Mouse (Mus musculus): ENCODE measurements at regions not wholly inside any gene's neighbourhood (a gene's known extent, or its start where the extent isn't known, plus 50 kb on each side); places are given as distances from the start of the nearest gene placed in this dataset.
"Not testable (repeated sequence)": the region's sequence is repeated elsewhere in the genome, so short reads cannot be mapped to it uniquely, and the experiment has no call there.

DNA sequence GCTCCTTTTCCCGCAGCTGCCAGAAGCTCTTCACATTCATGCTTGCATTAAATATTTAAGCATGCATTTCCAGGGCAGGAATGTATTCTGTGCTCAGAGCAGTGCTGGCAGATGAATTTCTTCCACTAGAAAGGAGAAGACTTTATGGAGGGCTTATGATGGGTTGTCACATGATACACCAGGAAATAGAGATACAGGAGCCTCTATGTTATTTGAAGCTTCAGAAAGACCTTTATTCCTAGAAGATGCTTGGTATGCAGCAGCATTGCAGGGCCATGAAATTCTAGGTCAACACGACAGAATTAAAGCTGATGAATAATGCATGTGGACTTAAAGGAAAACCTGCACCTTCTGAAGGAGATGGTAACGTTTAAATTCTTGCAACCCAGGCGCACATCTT lies 212.1 kb downstream of the Adgrg6 start:
- 66% methylated on average over 4 of the region's 4 CpGs for WGBS
- DNase-seq (ENCODE audit: low read depth, low spot score), result no peak

DNA sequence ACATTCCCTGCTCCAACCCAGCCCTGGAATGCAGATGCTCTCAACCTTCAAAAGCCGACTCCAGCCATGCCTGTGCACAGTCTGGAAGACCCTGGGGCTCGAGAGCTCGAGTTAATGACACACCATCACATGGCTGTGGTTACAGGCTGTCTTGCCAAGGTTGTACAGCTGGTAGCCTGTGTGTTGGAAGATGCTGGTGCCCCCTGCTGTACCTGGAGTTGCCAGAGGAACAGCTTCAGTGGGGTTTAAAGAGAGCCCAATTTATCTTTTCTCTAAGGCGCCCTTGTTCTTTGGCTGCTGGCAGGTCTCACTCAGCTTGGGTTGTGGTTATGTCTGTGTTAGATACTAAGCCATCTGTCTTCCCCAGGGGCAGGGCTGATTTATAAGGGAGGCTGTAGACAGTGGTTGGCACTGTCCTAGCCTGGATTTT lies 212.8 kb downstream of the Adgrg6 start:
- WGBS, result 23% methylated on average over 4 of the region's 4 CpGs
- DNase-seq (ENCODE audit: low read depth, low spot score), result no peak

DNA sequence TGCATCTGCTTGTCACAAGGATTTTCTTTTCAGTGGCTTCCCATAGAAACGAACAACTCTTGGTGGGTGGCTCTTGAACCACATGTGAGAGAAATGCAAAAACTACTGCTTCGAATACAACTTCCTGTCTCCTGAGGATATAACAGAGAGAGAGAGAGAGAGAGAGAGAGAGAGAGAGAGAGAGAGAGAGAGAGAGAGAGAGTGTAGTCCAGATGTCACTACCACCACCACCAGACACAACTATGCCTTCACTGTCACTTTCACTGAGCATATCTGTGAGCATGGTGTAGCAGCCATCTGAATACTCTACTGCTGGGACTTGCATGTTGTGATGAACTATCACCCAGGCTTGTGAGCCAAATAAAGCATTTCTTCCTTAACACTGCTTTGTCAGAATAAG lies 216.6 kb downstream of the Adgrg6 start:
- 57% methylated on average over 2 of the region's 2 CpGs for WGBS

GRCm38 (mm10) chr10:14326229-14326628 lies 219.2 kb downstream of the Adgrg6 start:
- 71% methylated on average over 6 of the region's 6 CpGs for WGBS
- no peak for DNase-seq (ENCODE audit: low read depth, low spot score)

More for the DNA sequence above, 216.6 kb downstream of the Adgrg6 start:
- no peak for DNase-seq (ENCODE audit: low read depth, low spot score)

- peak; percentile 24 for DNase-seq (ENCODE audit: low read depth, low spot score)
- WGBS, result under 1% methylated on average over 4 of the region's 4 CpGs
Observed at GRCm38 (mm10) chr10:14321503-14321902, 224.0 kb downstream of the Adgrg6 start.

DNA sequence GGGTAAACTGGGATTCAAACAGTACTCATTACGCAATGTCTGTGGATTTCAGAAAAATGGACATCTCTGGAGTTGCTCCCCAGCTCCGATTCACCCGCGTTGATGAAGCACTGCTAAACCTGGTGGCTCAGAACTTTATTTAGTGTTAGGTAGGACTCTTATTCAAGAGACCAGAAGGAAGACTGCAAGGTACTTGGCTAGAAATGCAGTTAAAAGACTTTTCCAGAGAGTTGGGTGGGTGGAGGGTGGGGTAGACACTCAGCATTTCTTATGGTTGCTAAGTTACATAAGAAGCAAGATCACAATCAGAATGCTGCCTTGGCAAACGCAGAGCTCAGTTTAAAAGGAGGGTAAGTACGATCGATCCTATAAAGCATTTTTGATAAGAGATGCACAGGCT lies 230.2 kb downstream of the Adgrg6 start:
- no peak for DNase-seq (ENCODE audit: low read depth, low spot score)
- 85% methylated on average over 7 of the region's 7 CpGs for WGBS

GRCm38 (mm10) chr10:14314607-14315006 lies 230.9 kb downstream of the Adgrg6 start:
- no peak for DNase-seq (ENCODE audit: low read depth, low spot score)
- WGBS, result 22% methylated on average over 4 of the region's 4 CpGs

DNA sequence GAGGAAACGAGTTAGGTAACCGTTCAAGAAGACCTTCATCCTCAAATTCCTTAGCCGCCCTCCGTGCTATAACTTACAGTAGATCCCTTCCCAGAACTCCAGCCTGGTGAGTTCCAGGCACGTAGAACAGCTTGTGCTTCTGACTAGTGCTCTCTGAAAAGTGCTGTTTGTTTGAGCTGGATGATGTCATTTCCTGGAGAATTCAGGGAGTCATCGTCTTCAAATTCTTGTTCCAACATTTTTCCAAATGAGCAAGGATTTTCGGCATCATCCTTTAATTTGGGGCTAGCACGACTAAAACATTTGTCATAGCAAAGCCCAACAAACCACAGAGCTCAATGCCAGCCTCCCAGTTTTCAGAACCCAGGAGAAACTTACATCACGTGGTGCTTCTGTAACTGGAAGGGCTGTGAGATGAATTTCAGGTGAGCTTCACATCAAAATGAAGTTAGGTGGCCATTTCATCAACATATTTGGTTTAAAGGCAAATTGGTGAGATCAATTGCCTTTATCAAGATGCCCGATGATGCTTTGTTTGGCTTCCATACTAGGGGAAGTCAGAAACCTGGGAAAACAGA lies 231.4 kb downstream of the Adgrg6 start:
- 66% methylated on average over 10 of the region's 10 CpGs for WGBS
- DNase-seq (ENCODE audit: low read depth, low spot score), result no peak

- 68% methylated on average over 4 of the region's 4 CpGs for WGBS
- DNase-seq (ENCODE audit: low read depth, low spot score), result no peak
Observed at GRCm38 (mm10) chr10:14312959-14313358, 232.5 kb downstream of the Adgrg6 start.

DNA sequence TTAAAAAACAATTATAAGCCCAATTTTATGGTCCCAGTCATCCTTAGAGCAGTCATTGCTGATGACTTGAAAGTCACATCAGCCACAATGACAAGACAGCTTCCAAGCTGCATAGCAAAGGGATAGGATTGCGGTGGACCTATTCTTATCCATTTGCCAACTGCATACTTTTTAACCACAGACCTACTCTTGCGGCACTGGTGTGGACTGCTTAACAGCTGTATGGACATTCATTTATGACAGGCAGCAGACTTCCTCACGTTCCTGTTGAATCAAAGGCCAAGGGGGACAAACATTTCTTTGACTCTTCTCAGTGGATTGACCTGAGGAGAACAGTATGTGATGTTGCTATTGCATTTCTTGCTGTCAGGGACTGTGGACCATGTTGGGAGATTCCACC lies 233.5 kb downstream of the Adgrg6 start:
- WGBS, result 64% methylated on average over 3 of the region's 3 CpGs
- no peak for DNase-seq (ENCODE audit: low read depth, low spot score)

DNA sequence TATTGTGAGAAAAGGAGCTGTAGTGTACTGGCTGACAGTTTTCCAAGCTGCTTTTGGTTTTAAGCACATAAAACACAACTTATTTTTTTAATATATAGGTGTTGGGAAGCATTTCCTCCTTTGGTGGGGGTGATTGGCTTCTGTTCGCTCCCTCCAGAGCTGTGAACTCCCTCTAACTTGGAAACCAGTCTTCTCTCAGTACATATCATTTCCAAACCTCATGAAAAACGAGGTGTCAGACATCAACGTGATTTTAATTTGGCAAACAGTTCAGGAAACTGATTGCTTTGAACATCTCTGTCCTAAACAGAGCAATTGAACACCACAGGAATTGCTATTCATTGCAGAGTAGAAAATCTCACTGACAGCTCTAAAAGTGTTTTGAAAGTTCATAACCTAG lies 238.6 kb downstream of the Adgrg6 start:
- WGBS, result 52% methylated on average over 3 of the region's 3 CpGs
- DNase-seq (ENCODE audit: low read depth, low spot score), result no peak

- DNase-seq (ENCODE audit: low read depth, low spot score), result no peak
Observed at GRCm38 (mm10) chr10:14303476-14303875, 242.0 kb downstream of the Adgrg6 start.

GRCm38 (mm10) chr10:14296147-14296546 lies 249.3 kb downstream of the Adgrg6 start:
- no peak for DNase-seq (ENCODE audit: low read depth, low spot score)
- 80% methylated on average over 4 of the region's 4 CpGs for WGBS

DNA sequence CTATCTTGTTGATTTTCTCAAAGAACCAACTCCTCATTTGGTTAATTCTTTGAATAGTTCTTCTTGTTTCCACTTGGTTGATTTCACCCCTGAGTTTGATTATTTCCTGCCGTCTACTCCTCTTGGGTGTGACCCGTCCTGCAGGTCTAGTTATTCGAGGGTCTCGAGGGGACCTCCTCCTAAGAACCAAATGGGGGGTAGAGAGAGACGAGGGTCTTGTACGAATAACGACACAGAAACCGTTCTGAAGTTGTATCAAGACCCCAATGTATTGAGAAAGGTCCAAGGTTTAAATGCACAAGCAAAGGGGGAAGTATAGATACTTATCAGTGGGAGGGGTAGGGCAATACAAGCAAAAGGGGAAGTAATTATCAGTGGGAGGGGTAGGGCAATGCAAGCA lies 252.8 kb downstream of the Adgrg6 start:
- DNase-seq (ENCODE audit: low read depth, low spot score), result not testable (repeated sequence)
- 76% methylated on average over 8 of the region's 8 CpGs for WGBS

GRCm38 (mm10) chr10:14287551-14287950 lies 257.9 kb downstream of the Adgrg6 start:
- 70% methylated on average over 4 of the region's 4 CpGs for WGBS
- no peak for DNase-seq (ENCODE audit: low read depth, low spot score)

GRCm38 (mm10) chr10:14276631-14277030 lies 268.8 kb downstream of the Adgrg6 start:
- no peak for DNase-seq (ENCODE audit: low read depth, low spot score)
- 48% methylated on average over 1 of the region's 1 CpGs for WGBS

DNA sequence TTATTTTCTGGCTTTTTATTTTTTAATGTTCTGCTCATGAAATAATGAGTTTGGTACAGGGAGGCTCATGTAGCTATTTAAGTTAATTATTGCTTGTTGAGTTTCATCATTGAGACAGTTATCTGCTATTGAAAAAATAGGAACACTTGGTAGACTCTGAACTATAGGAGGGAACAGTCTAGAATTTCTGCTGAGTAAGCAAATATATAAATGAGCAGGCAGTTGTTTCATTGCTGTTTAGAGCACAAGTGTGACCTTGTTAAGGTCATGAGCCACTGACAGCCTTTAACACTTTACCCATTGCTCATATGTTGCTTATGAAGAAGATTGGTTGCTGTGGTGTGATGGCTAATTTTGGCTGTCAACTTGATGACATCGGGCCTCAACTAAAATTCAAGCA lies 270.0 kb downstream of the Adgrg6 start:
- DNase-seq (ENCODE audit: low read depth, low spot score), result no peak
- WGBS, result 93% methylated on average over 1 of the region's 1 CpGs

GRCm38 (mm10) chr10:14270008-14270407 lies 275.5 kb downstream of the Adgrg6 start:
- 42% methylated on average over 3 of the region's 4 CpGs for WGBS
- no peak for DNase-seq (ENCODE audit: low read depth, low spot score)

GRCm38 (mm10) chr10:14267641-14268040 lies 277.8 kb downstream of the Adgrg6 start:
- DNase-seq (ENCODE audit: low read depth, low spot score), result no peak
- WGBS, result 82% methylated on average over 3 of the region's 3 CpGs

DNA sequence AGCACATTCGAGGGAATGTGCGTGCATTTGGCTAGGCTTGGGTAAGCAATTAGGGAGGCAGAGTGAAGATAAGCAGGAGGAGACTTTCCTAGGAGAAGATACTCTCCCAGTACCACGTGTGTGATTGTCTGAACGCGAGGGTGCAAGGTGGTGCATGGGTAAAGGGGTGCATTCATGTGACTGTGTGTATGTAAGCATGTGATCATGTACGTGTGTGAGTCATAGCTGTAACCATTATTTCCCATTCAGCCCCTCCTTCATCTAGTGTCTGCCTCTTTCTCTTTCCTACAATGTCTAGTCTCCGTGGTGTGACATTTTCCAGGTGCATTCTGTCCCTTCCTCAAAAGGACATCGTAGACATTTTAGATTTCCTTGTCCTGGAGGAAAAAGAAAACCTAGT lies 273.8 kb downstream of the Hivep2 start:
- 73% methylated on average over 8 of the region's 8 CpGs for WGBS
- no peak for DNase-seq (ENCODE audit: low read depth, low spot score)

DNA sequence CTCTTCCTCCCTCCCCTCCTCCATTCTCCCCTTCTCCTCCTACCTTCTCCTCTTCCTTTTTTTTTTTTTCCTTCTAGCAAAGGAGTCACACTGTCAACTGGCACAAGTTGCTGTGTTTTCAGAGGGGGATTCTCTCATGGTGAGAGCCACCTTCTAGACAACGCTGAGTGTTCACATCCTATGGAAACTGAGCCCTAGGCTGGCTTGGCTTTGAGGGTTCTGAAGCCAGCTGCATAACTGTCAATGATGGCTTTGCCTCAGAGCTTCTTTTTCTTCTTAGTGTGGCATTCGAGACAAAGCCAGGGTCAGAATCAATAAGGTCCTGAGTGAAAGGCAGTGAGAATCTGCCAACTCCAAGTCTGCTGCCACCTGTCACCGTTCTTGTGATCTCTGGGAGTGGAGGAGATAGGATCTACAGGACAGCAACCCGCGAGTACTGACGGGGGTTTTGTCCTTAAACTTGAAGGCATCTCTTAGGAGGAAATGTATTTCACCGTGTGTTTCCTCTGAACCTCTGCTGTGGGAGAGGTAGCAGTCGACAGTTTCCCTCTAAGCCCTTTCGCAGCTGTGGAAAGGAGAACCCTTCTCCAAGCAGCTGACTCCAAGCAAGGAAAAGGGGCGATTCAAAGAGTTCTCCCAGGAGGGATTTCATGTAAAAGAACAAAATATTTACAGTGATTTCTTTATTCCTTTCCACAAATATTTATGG lies 269.2 kb downstream of the Hivep2 start:
- 65% methylated on average over 10 of the region's 10 CpGs for WGBS
- no peak for DNase-seq (ENCODE audit: low read depth, low spot score)

Data from large intestine, adult 2 months (tissue).